Mouse (Mus musculus) liver, embryonic 16.5 days (tissue): Measurements from ENCODE around the gene Nxph3. TPM values are rescaled to one million over a fixed set of nuclear protein-coding genes. Genes with fewer than 3 reads are reported as not detected.
"Not testable (repeated sequence)": the region's sequence is repeated elsewhere in the genome, so short reads cannot be mapped to it uniquely, and the experiment has no call there.

Experiments
- ATAC-seq: fragments of 200-750 bp; cut with Nextera tagmentation; 2 replicates; pipeline ENCODE4 v1.8.0; 2017; ENCODE audit warnings: low read depth, mild to moderate bottlenecking, moderate number of reproducible peaks, moderate library complexity
- H3K27ac ChIP-seq: fragments of 300-500 bp; sonication (generic); 2 replicates; pipeline ENCODE4 v1.5.1; 2014; ENCODE audit warnings: mild to moderate bottlenecking, low read length
- H3K27me3 ChIP-seq: fragments of 300-500 bp; sonication (generic); 2 replicates; pipeline ENCODE4 v1.6.1; 2014; ENCODE audit warnings: low read depth, low read length, mixed read lengths; ENCODE audit not compliant: control insufficient read depth, insufficient read depth
- H3K36me3 ChIP-seq: fragments of 300-500 bp; sonication (generic); 2 replicates; pipeline ENCODE4 v1.6.1; 2014; ENCODE audit warnings: mild to moderate bottlenecking; ENCODE audit not compliant: control insufficient read depth, insufficient read depth
- H3K4me1 ChIP-seq: fragments of 300-500 bp; sonication (generic); 2 replicates; pipeline ENCODE4 v1.6.1; 2014; ENCODE audit warnings: low read depth, low read length, mixed read lengths; ENCODE audit not compliant: control insufficient read depth
- H3K4me2 ChIP-seq: fragments of 300-500 bp; sonication (generic); 2 replicates; pipeline ENCODE4 v1.6.1; 2014; ENCODE audit warnings: low read depth, low read length, mixed read lengths
- H3K4me3 ChIP-seq: fragments of 300-500 bp; sonication (generic); 2 replicates; pipeline ENCODE4 v1.5.1; 2014; ENCODE audit warnings: low read depth, mild to moderate bottlenecking, low read length
- H3K9ac ChIP-seq: fragments of 300-500 bp; sonication (generic); 2 replicates; pipeline ENCODE4 v1.6.1; 2014; ENCODE audit warnings: low read depth, low read length
- H3K9me3 ChIP-seq: fragments of 300-500 bp; sonication (generic); replicated peaks from 2 replicates; pipeline ENCODE4 v1.6.1; 2016; ENCODE audit warnings: low read length; ENCODE audit not compliant: control insufficient read depth
- WGBS: fragments of 180-500 bp; shearing (Covaris S2); extraction: QIAGEN DNeasy Blood & Tissue Kit; methylation state at CpG from one replicate; pipeline ENCODE4 v1.1.7; 2014; ENCODE audit not compliant: insufficient replicate concordance; 5-methylcytosine and 5-hydroxymethylcytosine counted together
- polyA plus RNA-seq: library from polyadenylated mRNA; unstranded; fragments of >200 nt; fragmentation: Nextera tagmentation; extraction: Ambion mirVana; gene quantifications from 2 replicates; pipeline ENCODE4 v1.2.1, GENCODE M21; 2015

Nxph3 gene
- polyA plus RNA-seq, 1 experiment from 2014 or later, result not detected

- H3K4me2 ChIP-seq, H3K4me3 ChIP-seq, H3K27ac ChIP-seq, H3K27me3 ChIP-seq, H3K4me1 ChIP-seq, ATAC-seq, H3K9ac ChIP-seq, H3K36me3 ChIP-seq, H3K9me3 ChIP-seq: not testable (repeated sequence)
- WGBS, result 60% methylated on average over 8 of the region's 8 CpGs
These were observed 12.5 kb downstream of the Nxph3 start for GRCm38 (mm10) chr11:95501826-95502225.

GRCm38 (mm10) chr11:95500836-95501235 lies 13.5 kb downstream of the Nxph3 start:
- ATAC-seq, result no peak
- H3K4me3 ChIP-seq, result no peak overlapping the region
- peaks cover 2% of the 10 kb centered on the region; the same call in 1 of the 2 replicates for H3K27me3 ChIP-seq
- no peaks in the 10 kb centered on the region for H3K36me3 ChIP-seq
- 48% methylated on average over 3 of the region's 3 CpGs for WGBS
- no peaks in the 10 kb centered on the region for H3K9me3 ChIP-seq
- H3K4me1 ChIP-seq, result no peaks in the 10 kb centered on the region
- H3K4me2 ChIP-seq, result no peak overlapping the region
- no peak overlapping the region for H3K9ac ChIP-seq
- H3K27ac ChIP-seq, result no peak overlapping the region

- Histone ChIP-seq H3K27ac (no peak overlapping the region), H3K36me3 (no peaks in the 10 kb centered on the region), H3K4me1 (no peaks in the 10 kb centered on the region), H3K4me3 (no peak overlapping the region), H3K9ac (no peak overlapping the region), H3K4me2 (no peak overlapping the region), H3K27me3 (peaks cover 2% of the 10 kb centered on the region; the same call in 1 of the 2 replicates), H3K9me3 (no peaks in the 10 kb centered on the region)
- no peak for ATAC-seq
- WGBS, result 37% methylated on average over 4 of the region's 4 CpGs
These were observed 14.0 kb downstream of the Nxph3 start for GRCm38 (mm10) chr11:95500412-95500811.

GRCm38 (mm10) chr11:95497921-95498320 lies 16.4 kb downstream of the Nxph3 start:
- ATAC-seq, result no peak
- no peak overlapping the region for H3K9ac ChIP-seq
- no peak overlapping the region for H3K27ac ChIP-seq
- H3K4me2 ChIP-seq, result no peak overlapping the region
- H3K36me3 ChIP-seq, result no peaks in the 10 kb centered on the region
- no peaks in the 10 kb centered on the region for H3K27me3 ChIP-seq
- WGBS, result 85% methylated on average over 5 of the region's 5 CpGs
- H3K4me1 ChIP-seq, result no peaks in the 10 kb centered on the region
- H3K9me3 ChIP-seq, result no peaks in the 10 kb centered on the region
- H3K4me3 ChIP-seq, result no peak overlapping the region

- no peaks in the 10 kb centered on the region for H3K4me1 ChIP-seq
- H3K9ac ChIP-seq, result no peak overlapping the region
- H3K4me2 ChIP-seq, result no peak overlapping the region
- H3K36me3 ChIP-seq, result peaks cover 13% of the 10 kb centered on the region
- H3K27me3 ChIP-seq, result no peaks in the 10 kb centered on the region
- no peak for ATAC-seq
- 83% methylated on average over 9 of the region's 9 CpGs for WGBS
- H3K4me3 ChIP-seq, result no peak overlapping the region
- no peak overlapping the region for H3K27ac ChIP-seq
- H3K9me3 ChIP-seq, result no peaks in the 10 kb centered on the region
These were observed 18.5 kb downstream of the Nxph3 start for GRCm38 (mm10) chr11:95495883-95496282.

- H3K9me3 ChIP-seq, result no peaks in the 10 kb centered on the region
- H3K4me2 ChIP-seq, result no peak overlapping the region
- no peak for ATAC-seq
- 81% methylated on average over 3 of the region's 3 CpGs for WGBS
- no peaks in the 10 kb centered on the region for H3K4me1 ChIP-seq
- H3K4me3 ChIP-seq, result no peak overlapping the region
- peaks cover 13% of the 10 kb centered on the region for H3K36me3 ChIP-seq
- no peak overlapping the region for H3K27ac ChIP-seq
- H3K27me3 ChIP-seq, result no peaks in the 10 kb centered on the region
- H3K9ac ChIP-seq, result no peak overlapping the region
These were observed 20.0 kb downstream of the Nxph3 start for GRCm38 (mm10) chr11:95494374-95494773.

- Histone ChIP-seq H3K4me1 (no peaks in the 10 kb centered on the region), H3K27ac (no peak overlapping the region), H3K9ac (no peak overlapping the region), H3K4me2 (no peak overlapping the region), H3K36me3 (peaks cover 13% of the 10 kb centered on the region), H3K9me3 (no peaks in the 10 kb centered on the region), H3K4me3 (no peak overlapping the region), H3K27me3 (no peaks in the 10 kb centered on the region)
- WGBS, result 81% methylated on average over 9 of the region's 9 CpGs
- ATAC-seq, result no peak
These were observed 20.4 kb downstream of the Nxph3 start for GRCm38 (mm10) chr11:95493950-95494349.

GRCm38 (mm10) chr11:95493010-95493409 lies 21.4 kb downstream of the Nxph3 start:
- H3K9ac ChIP-seq, result no peak overlapping the region
- no peak for ATAC-seq
- no peak overlapping the region for H3K27ac ChIP-seq
- no peaks in the 10 kb centered on the region for H3K4me1 ChIP-seq
- no peak overlapping the region for H3K4me2 ChIP-seq
- 87% methylated on average over 4 of the region's 4 CpGs for WGBS
- H3K4me3 ChIP-seq, result no peak overlapping the region
- H3K9me3 ChIP-seq, result no peaks in the 10 kb centered on the region
- H3K36me3 ChIP-seq, result peaks cover 13% of the 10 kb centered on the region
- H3K27me3 ChIP-seq, result no peaks in the 10 kb centered on the region

- no peak overlapping the region for H3K4me3 ChIP-seq
- WGBS, result 86% methylated on average over 4 of the region's 4 CpGs
- no peaks in the 10 kb centered on the region for H3K9me3 ChIP-seq
- H3K27me3 ChIP-seq, result no peaks in the 10 kb centered on the region
- H3K4me2 ChIP-seq, result no peak overlapping the region
- no peak overlapping the region for H3K9ac ChIP-seq
- H3K27ac ChIP-seq, result no peak overlapping the region
- ATAC-seq, result no peak
- H3K4me1 ChIP-seq, result no peaks in the 10 kb centered on the region
- peaks cover 16% of the 10 kb centered on the region for H3K36me3 ChIP-seq
These were observed 22.1 kb downstream of the Nxph3 start for GRCm38 (mm10) chr11:95492256-95492655.
